Mouse (Mus musculus): ENCODE measurements around the gene Lmntd1.

DNA sequence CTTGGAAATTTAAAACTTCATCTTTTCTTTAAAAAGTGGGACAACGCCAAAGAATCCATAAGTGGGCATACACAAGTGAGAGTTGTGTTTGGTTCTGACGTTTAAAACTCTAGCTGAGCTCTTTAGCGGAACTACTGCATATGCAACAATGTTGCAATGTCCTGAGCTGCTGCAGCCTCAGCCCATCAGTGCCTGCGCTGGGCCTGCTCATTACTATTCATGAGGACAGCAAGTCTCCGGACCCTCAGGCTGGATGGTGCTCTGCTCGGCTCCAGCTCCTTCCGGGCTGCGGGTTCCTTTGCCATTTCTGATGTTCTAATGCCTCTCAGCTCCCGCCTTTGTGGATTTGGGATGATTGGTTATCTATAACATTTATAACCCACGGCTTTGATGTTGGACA is 97.1 kb downstream of the Lmntd1 start:
- TF ChIP-seq POLR2AphosphoS2 (IDR thresholded peaks at IDR 0.05; ENCODE audit: low read depth, low read length) (no peak), MAFK (IDR thresholded peaks at IDR 0.05; ENCODE audit: insufficient replicate concordance, low read length) (no peak), POLR2A (IDR thresholded peaks at IDR 0.05; ENCODE audit: low read depth, low read length) (no peak), CTCF (conservative IDR thresholded peaks at IDR 0.05 in 1 of 2, IDR thresholded peaks at IDR 0.05 in 1 of 2; ENCODE audit: low read depth in 2 of 2, low read length in 2 of 2) (no peak), CHD2 (IDR thresholded peaks at IDR 0.05; ENCODE audit: low read length) (no peak)

All from CH12.LX (cell line).